Mouse (Mus musculus) midbrain, embryonic 16.5 days (tissue): ENCODE results near the gene Naip5. TPM values are rescaled to one million over a fixed set of nuclear protein-coding genes. Genes with fewer than 3 reads are reported as not detected.

ENCODE experiments used
- polyA plus RNA-seq: library from polyadenylated mRNA; unstranded; fragments of >200 nt; fragmentation: Nextera tagmentation; extraction: Ambion mirVana; gene quantifications from 2 replicates; pipeline ENCODE4 v1.2.1, GENCODE M21; 2015

The Naip5 gene
- polyA plus RNA-seq, 1 experiment from 2014 or later, result 0.16 TPM

Other genes with a start within 250 kb of the Naip5 start
- gene Mccc2, start 230.7 kb downstream of the Naip5 start, polyA plus RNA-seq, result 30.3 and 34.9 TPM in 2 replicates
- 22.3 and 25.3 TPM in 2 replicates for gene Bdp1, start 142.3 kb downstream of the Naip5 start, polyA plus RNA-seq
- gene Serf1, start 138.3 kb downstream of the Naip5 start, polyA plus RNA-seq, result 427 and 449 TPM in 2 replicates
- gene Smn1, start 121.5 kb downstream of the Naip5 start, polyA plus RNA-seq, result 44.3 and 45.0 TPM in 2 replicates
- gene Naip2, start 44.2 kb downstream of the Naip5 start, polyA plus RNA-seq, result 0.05 and 0.06 TPM in 2 replicates
- gene Naip6, start 71.4 kb upstream of the Naip5 start, polyA plus RNA-seq, result 0.06 TPM in 1 of 2 replicates, not detected in the other
- not detected in 2 replicates for gene Naip1, start 206.5 kb upstream of the Naip5 start, polyA plus RNA-seq
- 71.7 and 73.4 TPM in 2 replicates for gene Gtf2h2, start 246.3 kb upstream of the Naip5 start, polyA plus RNA-seq